Comparison of ENCODE assay signal across 8 mouse cellular contexts in the genomic region with DNA sequence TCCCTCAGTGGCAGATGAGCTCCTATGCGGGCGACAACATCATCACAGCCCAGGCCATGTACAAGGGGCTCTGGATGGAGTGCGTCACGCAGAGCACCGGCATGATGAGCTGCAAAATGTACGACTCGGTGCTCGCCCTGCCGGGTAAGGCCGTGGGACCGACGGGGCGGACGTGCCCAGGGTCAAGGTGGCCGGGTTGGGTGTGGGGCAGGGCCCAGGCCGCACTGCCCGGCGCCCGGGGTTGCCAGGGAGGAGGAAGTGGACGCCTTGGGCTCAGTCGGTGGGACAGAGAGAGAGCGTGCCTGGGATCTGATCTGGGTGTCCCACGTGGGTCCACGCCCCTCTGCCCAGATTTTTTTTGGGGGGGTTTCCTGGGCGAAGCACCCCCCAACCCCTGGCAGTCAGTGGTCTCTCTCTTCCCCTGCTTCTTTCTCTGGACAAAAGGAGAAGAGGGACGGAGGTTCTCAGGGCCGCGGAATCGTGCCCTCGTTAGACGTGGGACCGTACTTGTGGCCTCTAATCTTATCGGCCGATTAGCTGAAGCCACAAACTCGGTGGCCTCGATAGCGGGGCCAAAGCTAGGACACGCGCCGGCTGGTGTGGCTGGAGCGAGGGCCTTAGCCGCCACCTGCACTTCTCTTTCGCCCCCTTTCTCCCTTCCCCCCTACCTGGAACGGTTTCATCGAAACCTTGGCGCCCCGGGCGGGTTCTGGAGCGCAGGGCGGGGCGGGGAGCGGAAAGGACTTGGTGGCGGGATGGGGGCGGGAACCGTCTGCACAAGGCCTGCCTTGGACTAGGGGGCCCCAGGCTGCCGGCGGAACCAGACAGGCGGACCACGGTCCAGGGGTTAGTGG. TPM values are rescaled to one million over a fixed set of nuclear protein-coding genes. Genes with fewer than 3 reads are reported as not detected.
DNase-seq lines count a peak whose midpoint lies in the region; ATAC-seq and TF ChIP-seq lines count a peak whose summit lies in the region.

No protein-coding gene starts in this region.

- no peak for TF ChIP-seq POLR2A in testis, adult 2 months (IDR thresholded peaks at IDR 0.05; ENCODE audit: control insufficient read depth, low read depth, low read length)

- WGBS in heart, embryonic 12.5 days, result 1% methylated on average over 59 of the region's 59 CpGs
- WGBS in kidney, postnatal 0 days, result 1% methylated on average over 58 of the region's 59 CpGs

- TF ChIP-seq CTCF in kidney, postnatal 0 days (IDR thresholded peaks at IDR 0.05; ENCODE audit: low read depth), result no peak
- no peak for TF ChIP-seq CTCF in testis, adult 2 months (IDR thresholded peaks at IDR 0.05; ENCODE audit: control insufficient read depth, insufficient read depth, insufficient replicate concordance, low read depth, low read length)

- no peak overlapping the region for H3K27ac ChIP-seq in heart, embryonic 12.5 days (ENCODE audit: poor library complexity, severe bottlenecking)
- peak overlapping the region; percentile 83 for H3K27ac ChIP-seq in kidney, postnatal 0 days
- H3K27ac ChIP-seq in testis, adult 2 months (ENCODE audit: control insufficient read depth, insufficient read depth, low read depth, low read length), result peak overlapping the region; percentile 35; the same call in 1 of the 2 replicates

- peak; percentile 32 to 57 for DNase-seq in urinary bladder, adult 18-20 months (ENCODE audit: low spot score in 2 of 2)
- DNase-seq in urinary bladder, postnatal 10 days (ENCODE audit: low spot score), result no peak
- DNase-seq in kidney, postnatal 0 days (ENCODE audit: low spot score), result peak; percentile 59
- DNase-seq in frontal cortex, postnatal 14 days (ENCODE audit: low spot score in 2 of 2), result no peak
- DNase-seq in frontal cortex, adult 2 months (ENCODE audit: extremely low spot score in 1 of 2, low spot score in 1 of 2), result no peak

- no peaks in the 10 kb centered on the region for H3K9me3 ChIP-seq in heart, embryonic 12.5 days (replicated peaks)
- H3K9me3 ChIP-seq in kidney, postnatal 0 days (replicated peaks; ENCODE audit: low read length), result no peaks in the 10 kb centered on the region

- peaks cover 18% of the 10 kb centered on the region for H3K4me1 ChIP-seq in heart, embryonic 12.5 days (replicated peaks)
- H3K4me1 ChIP-seq in kidney, postnatal 0 days (replicated peaks; ENCODE audit: insufficient read depth, low read length), result no peaks in the 10 kb centered on the region
- peaks cover 20% of the 10 kb centered on the region for H3K4me1 ChIP-seq in testis, adult 2 months (ENCODE audit: control insufficient read depth, insufficient read depth, low read length)

- H3K9ac ChIP-seq in heart, embryonic 12.5 days, result peak overlapping the region; percentile 64
- H3K9ac ChIP-seq in kidney, postnatal 0 days (ENCODE audit: low read depth, low read length), result peak overlapping the region; percentile 63

- H3K4me2 ChIP-seq in heart, embryonic 12.5 days, result peak overlapping the region; percentile 76
- H3K4me2 ChIP-seq in kidney, postnatal 0 days (ENCODE audit: low read length), result peak overlapping the region; percentile 49

- H3K4me3 ChIP-seq in heart, embryonic 12.5 days, result peak overlapping the region; percentile 49
- H3K4me3 ChIP-seq in kidney, postnatal 0 days (replicated peaks; ENCODE audit: low read depth, low read length), result peak overlapping the region; percentile 49
- peak overlapping the region; percentile 42 for H3K4me3 ChIP-seq in testis, adult 2 months (ENCODE audit: control insufficient read depth, low read depth, low read length)

- peaks cover 31% of the 10 kb centered on the region for H3K36me3 ChIP-seq in heart, embryonic 12.5 days
- no peaks in the 10 kb centered on the region for H3K36me3 ChIP-seq in kidney, postnatal 0 days (ENCODE audit: insufficient read depth, low read length)
- peaks cover 2% of the 10 kb centered on the region; the same call in 1 of the 2 replicates for H3K36me3 ChIP-seq in testis, adult 2 months (ENCODE audit: control insufficient read depth, insufficient read depth, low read length)

- peaks cover 68% of the 10 kb centered on the region for H3K27me3 ChIP-seq in heart, embryonic 12.5 days (replicated peaks)
- H3K27me3 ChIP-seq in kidney, postnatal 0 days (ENCODE audit: insufficient read depth, low read length), result peaks cover 12% of the 10 kb centered on the region
- H3K27me3 ChIP-seq in testis, adult 2 months (ENCODE audit: control insufficient read depth, insufficient read depth, low read length), result no peaks in the 10 kb centered on the region

- peak; percentile 58; the same call in 1 of the 2 replicates for ATAC-seq in heart, embryonic 12.5 days (ENCODE audit: insufficient number of reproducible peaks, low FRiP score)
- peak; percentile 61 for ATAC-seq in kidney, postnatal 0 days (replicated peaks; ENCODE audit: low FRiP score, low read depth)
- ATAC-seq in megakaryocyte, adult 5-6 weeks (ENCODE audit: poor library complexity, severe bottlenecking), result peak; percentile 78

RNA-seq across cellular contexts. Expression of gene Cldn7, which starts 1.7 kb away (rescaled TPM):
- polyA plus RNA-seq in heart, embryonic 12.5 days (2016; fragmentation: Nextera tagmentation; extraction: Ambion mirVana), result 2.1 and 2.5 TPM in 2 replicates
- 238 and 246 TPM in 2 replicates for polyA plus RNA-seq in kidney, postnatal 0 days (2015; fragmentation: Nextera tagmentation; extraction: Ambion mirVana)
- total RNA-seq in megakaryocyte, adult 5-6 weeks (2015), result not detected in 2 replicates
- not detected in 2 replicates for total RNA-seq in megakaryocyte, adult 5-6 weeks (2017)
- polyA plus RNA-seq in testis, adult 2 months (2012; rRNA removed), result 3.0 and 4.9 TPM in 2 replicates
- 0.10 and 0.34 TPM in 2 replicates for polyA plus RNA-seq in frontal cortex, adult 2 months (2012; rRNA removed)

RNA-seq across cellular contexts. Expression of gene Ctdnep1, which starts 14.7 kb away (rescaled TPM):
- polyA plus RNA-seq in heart, embryonic 12.5 days (2016; fragmentation: Nextera tagmentation; extraction: Ambion mirVana), result 23.6 and 24.5 TPM in 2 replicates
- 28.3 and 29.1 TPM in 2 replicates for polyA plus RNA-seq in kidney, postnatal 0 days (2015; fragmentation: Nextera tagmentation; extraction: Ambion mirVana)
- 120 and 150 TPM in 2 replicates for total RNA-seq in megakaryocyte, adult 5-6 weeks (2015)
- total RNA-seq in megakaryocyte, adult 5-6 weeks (2017), result 26.6 and 27.0 TPM in 2 replicates
- 120 and 137 TPM in 2 replicates for polyA plus RNA-seq in testis, adult 2 months (2012; rRNA removed)
- 117 and 133 TPM in 2 replicates for polyA plus RNA-seq in frontal cortex, adult 2 months (2012; rRNA removed)

RNA-seq across cellular contexts. Expression of gene Elp5, which starts 16.1 kb away (rescaled TPM):
- polyA plus RNA-seq in heart, embryonic 12.5 days (2016; fragmentation: Nextera tagmentation; extraction: Ambion mirVana), result 103 and 109 TPM in 2 replicates
- 97.3 and 97.9 TPM in 2 replicates for polyA plus RNA-seq in kidney, postnatal 0 days (2015; fragmentation: Nextera tagmentation; extraction: Ambion mirVana)
- total RNA-seq in megakaryocyte, adult 5-6 weeks (2015), result 44.7 and 63.0 TPM in 2 replicates
- 35.7 and 40.5 TPM in 2 replicates for total RNA-seq in megakaryocyte, adult 5-6 weeks (2017)
- polyA plus RNA-seq in testis, adult 2 months (2012; rRNA removed), result 225 and 226 TPM in 2 replicates
- polyA plus RNA-seq in frontal cortex, adult 2 months (2012; rRNA removed), result 118 and 119 TPM in 2 replicates

RNA-seq across cellular contexts. Expression of gene Slc2a4, which starts 18.2 kb away (rescaled TPM):
- polyA plus RNA-seq in heart, embryonic 12.5 days (2016; fragmentation: Nextera tagmentation; extraction: Ambion mirVana), result 25.9 and 28.8 TPM in 2 replicates
- 21.4 and 23.1 TPM in 2 replicates for polyA plus RNA-seq in kidney, postnatal 0 days (2015; fragmentation: Nextera tagmentation; extraction: Ambion mirVana)
- total RNA-seq in megakaryocyte, adult 5-6 weeks (2015), result not detected in 2 replicates
- total RNA-seq in megakaryocyte, adult 5-6 weeks (2017), result 0.07 TPM in 1 of 2 replicates, not detected in the other
- polyA plus RNA-seq in testis, adult 2 months (2012; rRNA removed), result 1.9 and 3.6 TPM in 2 replicates
- polyA plus RNA-seq in frontal cortex, adult 2 months (2012; rRNA removed), result 1.4 and 2.1 TPM in 2 replicates

RNA-seq across cellular contexts. Expression of gene Gabarap, which starts 24.7 kb away (rescaled TPM):
- polyA plus RNA-seq in heart, embryonic 12.5 days (2016; fragmentation: Nextera tagmentation; extraction: Ambion mirVana), result 445 and 451 TPM in 2 replicates
- 626 TPM in 2 replicates for polyA plus RNA-seq in kidney, postnatal 0 days (2015; fragmentation: Nextera tagmentation; extraction: Ambion mirVana)
- total RNA-seq in megakaryocyte, adult 5-6 weeks (2015), result 843 and 872 TPM in 2 replicates
- 599 and 651 TPM in 2 replicates for total RNA-seq in megakaryocyte, adult 5-6 weeks (2017)
- 659 and 826 TPM in 2 replicates for polyA plus RNA-seq in testis, adult 2 months (2012; rRNA removed)
- 291 and 371 TPM in 2 replicates for polyA plus RNA-seq in frontal cortex, adult 2 months (2012; rRNA removed)

Comparison
In these comparisons a context has a peak if more than half of its experiments do, and no peak if none do; other contexts are left out.
1. DNase-seq: peak in urinary bladder, adult 18-20 months (2 of 2) and kidney, postnatal 0 days (single experiment); none in urinary bladder, postnatal 10 days (single experiment), frontal cortex, postnatal 14 days (0 of 2) and frontal cortex, adult 2 months (0 of 2).
2. RNA of gene Cldn7, which starts 1.7 kb away (polyA plus RNA-seq): 238 to 246 TPM in kidney, postnatal 0 days; 3.0 to 4.9 TPM in testis, adult 2 months, 2.1 to 2.5 TPM in heart, embryonic 12.5 days and 0.10 to 0.34 TPM in frontal cortex, adult 2 months; every median in the first group is over 10 times any median in the second.
3. Peak in every context shown above with its lines, with median percentiles within 50 percentile points of each other: ATAC-seq and H3K4me3 ChIP-seq.